Mouse (Mus musculus) stomach, postnatal 0 days (tissue): ENCODE data around the gene Rhog.

Experiments
- CTCF ChIP-seq: IDR thresholded peaks from 2 replicates; pipeline ENCODE4 v1.5.1; 2016; ENCODE audit warnings: antibody characterized with exemption, low read depth, mild to moderate bottlenecking, moderate library complexity
- EP300 ChIP-seq: optimal IDR thresholded peaks from 2 replicates; pipeline ENCODE3; 2016; ENCODE audit warnings: antibody characterized with exemption

GRCm38 (mm10) chr7:102211071-102211470 is 44.8 kb downstream of the Rhog start:
- TF ChIP-seq CTCF (peak; percentile 46), EP300 (no peak)
